In genomic region chr10:61694870-61695670, GRCm38 (mm10) we compare ENCODE assay signal across 8 mouse cellular contexts. TPM values are rescaled to one million over a fixed set of nuclear protein-coding genes. Genes with fewer than 3 reads are reported as not detected.
A peak's percentile ranks its signal among the peaks of the same experiment; 100 is the strongest.
DNase-seq lines count a peak whose midpoint lies in the region; ATAC-seq lines count a peak whose summit lies in the region.

Gene Tysnd1 (plus strand): TSS chr10:61695514.

- DNase-seq in B cell, adult 2 months: peak; percentile 91 to 93
- peak; percentile 99 for DNase-seq in brain, adult 2 months (ENCODE audit: low read depth, low spot score)
- peak; percentile 99 for DNase-seq in heart, embryonic 10.5 days (ENCODE audit: low spot score)
- DNase-seq in liver: peak; percentile 95
- peak; percentile 92 to 95 for DNase-seq in spleen, postnatal 4 days (ENCODE audit: low spot score in 2 of 2)

- H3K4me2 ChIP-seq in kidney, embryonic 15.5 days: peak within 1 kb of the TSS; percentile 96

- H3K4me3 ChIP-seq in heart, embryonic 10.5 days: peak within 1 kb of the TSS; percentile 99
- H3K4me3 ChIP-seq in kidney, embryonic 15.5 days (replicated peaks): peak within 1 kb of the TSS; percentile 73

- H3K9ac ChIP-seq in kidney, embryonic 15.5 days: peak within 1 kb of the TSS; percentile 72

- peak within 1 kb of the TSS; percentile 88 for H3K27ac ChIP-seq in heart, embryonic 10.5 days
- peak within 1 kb of the TSS; percentile 61 for H3K27ac ChIP-seq in kidney, embryonic 15.5 days

- H3K9me3 ChIP-seq in heart, embryonic 10.5 days: no peaks in the 10 kb centered on the region
- no peaks in the 10 kb centered on the region for H3K9me3 ChIP-seq in kidney, embryonic 15.5 days (replicated peaks)

- H3K36me3 ChIP-seq in heart, embryonic 10.5 days: peaks cover 60% of the 10 kb centered on the region
- peaks cover 57% of the 10 kb centered on the region for H3K36me3 ChIP-seq in kidney, embryonic 15.5 days

- peaks cover 22% of the 10 kb centered on the region for H3K4me1 ChIP-seq in heart, embryonic 10.5 days
- peaks cover 19% of the 10 kb centered on the region for H3K4me1 ChIP-seq in kidney, embryonic 15.5 days

- peak; percentile 98 for ATAC-seq in erythroblast, adult 5-6 weeks (replicated peaks; ENCODE audit: low FRiP score, poor library complexity, severe bottlenecking)
- peak; percentile 96 for ATAC-seq in kidney, embryonic 15.5 days (replicated peaks; ENCODE audit: low FRiP score)
- peak; percentile 95 for ATAC-seq in monocyte, adult 5-6 weeks (replicated peaks; ENCODE audit: insufficient number of reproducible peaks, low FRiP score, low TSS enrichment, poor library complexity, severe bottlenecking)

- WGBS in heart, embryonic 10.5 days: under 1% methylated on average over 42 of the region's 42 CpGs
- 1% methylated on average over 42 of the region's 42 CpGs for WGBS in kidney, embryonic 15.5 days

- no peaks in the 10 kb centered on the region for H3K27me3 ChIP-seq in heart, embryonic 10.5 days (ENCODE audit: insufficient read depth, poor library complexity, severe bottlenecking)
- no peaks in the 10 kb centered on the region for H3K27me3 ChIP-seq in kidney, embryonic 15.5 days

RNA-seq across cellular contexts. Expression of gene Tysnd1, which starts in this region (rescaled TPM):
- 0.58 and 7.1 TPM in 2 replicates for total RNA-seq in erythroblast, adult 5-6 weeks (2015; ENCODE audit: low replicate concordance)
- 3.2 and 8.8 TPM in 2 replicates for total RNA-seq in erythroblast, adult 5-6 weeks (2017; ENCODE audit: low replicate concordance)
- 26.8 and 39.2 TPM in 2 replicates for polyA plus RNA-seq in heart, embryonic 10.5 days (2016; fragmentation: Nextera tagmentation; extraction: Ambion mirVana)
- 33.0 and 36.5 TPM in 2 replicates for polyA plus RNA-seq in kidney, embryonic 15.5 days (2015; fragmentation: Nextera tagmentation; extraction: Ambion mirVana)
- total RNA-seq in monocyte, adult 5-6 weeks (2017): 6.6 to 14.0 TPM (median 9.7 TPM) in 3 replicates

Comparison
In these comparisons a context has a peak if more than half of its experiments do, and no peak if none do; other contexts are left out.
1. Peak in every context shown above with its lines: DNase-seq, ATAC-seq, H3K4me3 ChIP-seq and H3K27ac ChIP-seq.